8 mouse cellular contexts compared by ENCODE assay signal in the genomic region with DNA sequence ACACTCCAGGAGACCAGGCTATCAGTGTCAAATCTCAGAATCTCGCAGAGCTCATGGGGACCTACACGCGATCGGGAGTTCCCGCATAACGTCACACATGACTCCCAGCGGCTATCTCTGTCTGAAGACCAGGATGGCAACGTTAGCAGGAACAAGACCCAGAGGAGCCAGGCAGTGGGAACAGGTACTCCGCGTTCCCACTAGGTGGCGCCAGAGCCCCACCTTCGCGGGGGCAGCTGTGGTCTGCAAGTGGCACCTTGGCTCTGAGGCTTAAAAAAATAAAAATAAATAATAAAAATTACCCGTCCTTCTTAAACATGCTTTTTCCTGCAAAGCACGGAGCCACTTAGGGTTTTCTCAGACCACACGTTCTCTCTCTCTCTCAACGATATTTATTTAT. TPM values are rescaled to one million over a fixed set of nuclear protein-coding genes. Genes with fewer than 3 reads are reported as not detected.
A peak's percentile ranks its signal among the peaks of the same experiment; 100 is the strongest.
DNase-seq lines count a peak whose midpoint lies in the region; ATAC-seq and TF ChIP-seq lines count a peak whose summit lies in the region.

No protein-coding gene starts in this region.

- H3K27me3 ChIP-seq in forebrain, postnatal 0 days (ENCODE audit: insufficient read depth, low read length), result no peaks in the 10 kb centered on the region
- peaks cover 19% of the 10 kb centered on the region for H3K27me3 ChIP-seq in lung, embryonic 14.5 days (ENCODE audit: insufficient read depth, low read length)

- H3K36me3 ChIP-seq in forebrain, postnatal 0 days (ENCODE audit: insufficient read depth), result no peaks in the 10 kb centered on the region
- H3K36me3 ChIP-seq in lung, embryonic 14.5 days (ENCODE audit: insufficient read depth), result no peaks in the 10 kb centered on the region

- WGBS in forebrain, postnatal 0 days, result 5% methylated on average over 17 of the region's 17 CpGs
- WGBS in lung, embryonic 14.5 days, result 4% methylated on average over 17 of the region's 17 CpGs

- no peak overlapping the region for H3K4me2 ChIP-seq in forebrain, postnatal 0 days (ENCODE audit: low read depth)
- H3K4me2 ChIP-seq in lung, embryonic 14.5 days, result peak overlapping the region; percentile 45

- ATAC-seq in forebrain, postnatal 0 days, result peak; percentile 74
- peak; percentile 83 for ATAC-seq in lung, embryonic 14.5 days (ENCODE audit: insufficient read depth)
- ATAC-seq in neutrophil, adult 5-6 weeks (ENCODE audit: extremely low read depth, insufficient number of reproducible peaks, low FRiP score, poor library complexity, severe bottlenecking), result peak; percentile 67

- no peak overlapping the region for H3K4me3 ChIP-seq in forebrain, postnatal 0 days (ENCODE audit: low read depth, low read length)
- no peak overlapping the region for H3K4me3 ChIP-seq in layer of hippocampus, adult 2 months
- H3K4me3 ChIP-seq in lung, embryonic 14.5 days (ENCODE audit: low read depth, low read length), result no peak overlapping the region

- peak; percentile 96 for TF ChIP-seq CTCF in forebrain, postnatal 0 days (IDR thresholded peaks at IDR 0.05; ENCODE audit: low read depth)
- peak; percentile 88 for TF ChIP-seq CTCF in layer of hippocampus, adult 2 months (conservative IDR thresholded peaks at IDR 0.05)
- peak; percentile 97 for TF ChIP-seq CTCF in lung, embryonic 14.5 days (IDR thresholded peaks at IDR 0.05; ENCODE audit: low read depth)

- no peak overlapping the region for H3K9ac ChIP-seq in forebrain, postnatal 0 days
- H3K9ac ChIP-seq in lung, embryonic 14.5 days, result no peak overlapping the region

- H3K9me3 ChIP-seq in forebrain, postnatal 0 days (ENCODE audit: low read length), result no peaks in the 10 kb centered on the region
- no peaks in the 10 kb centered on the region for H3K9me3 ChIP-seq in lung, embryonic 14.5 days (ENCODE audit: low read depth, low read length)

- H3K4me1 ChIP-seq in forebrain, postnatal 0 days (ENCODE audit: insufficient read depth), result 0 out of 2 replicates have a peak, but pooled peaks cover 3% of the 10 kb centered on the region
- H3K4me1 ChIP-seq in lung, embryonic 14.5 days (ENCODE audit: insufficient read depth), result no peaks in the 10 kb centered on the region

- no peak overlapping the region for H3K27ac ChIP-seq in forebrain, postnatal 0 days (ENCODE audit: low read depth, low read length)
- H3K27ac ChIP-seq in layer of hippocampus, adult 2 months, result no peak overlapping the region
- H3K27ac ChIP-seq in lung, embryonic 14.5 days (ENCODE audit: low read depth), result no peak overlapping the region

- peak; percentile 82 for DNase-seq in ES-CJ7 (ENCODE audit: low read depth, low spot score)
- peak; percentile 80 to 89 for DNase-seq in cerebellum, adult 18-20 months
- DNase-seq in forebrain, postnatal 0 days, result peak; percentile 90
- peak; percentile 92 for DNase-seq in heart, postnatal 4 days
- peak; percentile 82 to 91 for DNase-seq in layer of hippocampus, adult 2 months (ENCODE audit: low spot score in 2 of 2)
- DNase-seq in lung, embryonic 14.5 days, result peak; percentile 92
- DNase-seq in testis, postnatal 14 days (ENCODE audit: low spot score), result peak; percentile 83

RNA-seq across cellular contexts. Expression of a gene that starts 4.0 kb away (rescaled TPM):
- 30.5 and 37.2 TPM in 2 replicates for total RNA-seq in forebrain, postnatal 0 days (2014; rRNA removed)
- 38.9 and 43.9 TPM in 2 replicates for polyA plus RNA-seq in forebrain, postnatal 0 days (2015; fragmentation: Nextera tagmentation; extraction: Ambion mirVana)
- total RNA-seq in heart, postnatal 4 days (2021), result not detected
- 10 to 100 TPM; 39.7 to 40.1 TPM for total RNA-seq in layer of hippocampus, adult 2 months (2021)
- not detected in 2 replicates for polyA plus RNA-seq in lung, embryonic 14.5 days (2014; fragmentation: Nextera tagmentation; extraction: Ambion mirVana)
- total RNA-seq in neutrophil, adult 5-6 weeks (2017), result not detected in 2 replicates

Comparison
In these comparisons a context has a peak if more than half of its experiments do, and no peak if none do; other contexts are left out.
1. RNA of a gene that starts 4.0 kb away (total RNA-seq): 39.7 to 40.1 TPM in layer of hippocampus, adult 2 months and 30.5 to 37.2 TPM in forebrain, postnatal 0 days; not detected in heart, postnatal 4 days and not detected in neutrophil, adult 5-6 weeks; every median in the first group is over 10 times any median in the second.
2. Peak in every context shown above with its lines, with median percentiles within 50 percentile points of each other: DNase-seq, ATAC-seq and CTCF ChIP-seq.